Mouse (Mus musculus): ENCODE measurements at regions not wholly inside any gene's neighbourhood (a gene's known extent, or its start where the extent isn't known, plus 50 kb on each side); places are given as distances from the start of the nearest gene placed in this dataset.

GRCm38 (mm10) chr1:96315721-96316120, 556.2 kb downstream of the Slco4c1 start:
- H3K4me3 ChIP-seq (ENCODE audit: control insufficient read depth in 1 of 2, insufficient read depth in 1 of 2, low read depth in 2 of 2, low read length in 2 of 2) = no peak overlapping the region
- H3K27ac ChIP-seq (ENCODE audit: control insufficient read depth, low read depth, low read length) = peak overlapping the region; percentile 49
- H3K9ac ChIP-seq (ENCODE audit: control insufficient read depth, low read depth, low read length, poor library complexity, severe bottlenecking) = no peak overlapping the region
- H3K4me1 ChIP-seq (ENCODE audit: control insufficient read depth in 1 of 2, insufficient read depth in 2 of 2, low read length in 2 of 2) = peaks cover 0 to 11% of the 10 kb centered on the region in 2 experiments; a peak in 2 of 4 replicates
- peak; percentile 83 for DNase-seq (ENCODE audit: low read depth, low spot score)
- no peaks in the 10 kb centered on the region for H3K9me3 ChIP-seq (replicated peaks; ENCODE audit: insufficient read depth, low read length)
- peaks cover 0 to 11% of the 10 kb centered on the region in 2 experiments; a peak in 2 of 4 replicates for H3K36me3 ChIP-seq (ENCODE audit: control insufficient read depth in 1 of 2, insufficient read depth in 2 of 2, low read length in 2 of 2)
- no peaks in the 10 kb centered on the region for H3K79me2 ChIP-seq (ENCODE audit: control insufficient read depth, insufficient read depth, low read length, poor library complexity)
- TF ChIP-seq USF1 (IDR thresholded peaks at IDR 0.05; ENCODE audit: low read depth, low read length) (no peak), JUND (IDR thresholded peaks at IDR 0.05; ENCODE audit: low read depth, low read length) (peak; percentile 74), GATA1 (IDR thresholded peaks at IDR 0.05; ENCODE audit: low read depth, low read length) (peak; percentile 89), EP300 (IDR thresholded peaks at IDR 0.05; ENCODE audit: low read depth in 1 of 2, low read length in 2 of 2) (peak; percentile 51 to 97; a peak in 3 of 4 replicates), ZNF384 (IDR thresholded peaks at IDR 0.05; ENCODE audit: low read depth, low read length) (peak; percentile 75), SMC3 (IDR thresholded peaks at IDR 0.05; ENCODE audit: low read depth, low read length) (no peak), TBP (IDR thresholded peaks at IDR 0.05; ENCODE audit: low read depth, low read length) (peak; percentile 51; the same call in 1 of the 2 replicates), ETS1 (IDR thresholded peaks at IDR 0.05; ENCODE audit: low read depth, low read length) (peak; percentile 58)
- H3K27me3 ChIP-seq (ENCODE audit: control insufficient read depth in 1 of 2, insufficient read depth in 2 of 2, low read length in 2 of 2) = no peaks in the 10 kb centered on the region

- Histone ChIP-seq H3K4me1 (ENCODE audit: control insufficient read depth in 1 of 2, insufficient read depth in 2 of 2, low read length in 2 of 2) (no peaks in the 10 kb centered on the region), H3K4me3 (ENCODE audit: control insufficient read depth in 1 of 2, insufficient read depth in 1 of 2, low read depth in 2 of 2, low read length in 2 of 2) (no peak overlapping the region), H3K27ac (ENCODE audit: control insufficient read depth, low read depth, low read length) (no peak overlapping the region), H3K36me3 (ENCODE audit: control insufficient read depth in 1 of 2, insufficient read depth in 2 of 2, low read length in 2 of 2) (peaks cover 0 to 2% of the 10 kb centered on the region in 2 experiments; a peak in 1 of 4 replicates), H3K9ac (ENCODE audit: control insufficient read depth, low read depth, low read length, poor library complexity, severe bottlenecking) (no peak overlapping the region), H3K79me2 (ENCODE audit: control insufficient read depth, insufficient read depth, low read length, poor library complexity) (no peaks in the 10 kb centered on the region), H3K27me3 (ENCODE audit: control insufficient read depth in 1 of 2, insufficient read depth in 2 of 2, low read length in 2 of 2) (no peaks in the 10 kb centered on the region), H3K9me3 (replicated peaks; ENCODE audit: insufficient read depth, low read length) (no peaks in the 10 kb centered on the region)
- TF ChIP-seq RCOR1 (IDR thresholded peaks at IDR 0.05; ENCODE audit: low read depth, low read length) = no peak
- TF ChIP-seq CTCF (IDR thresholded peaks at IDR 0.05 in 2 of 3, conservative IDR thresholded peaks at IDR 0.05 in 1 of 3; ENCODE audit: control insufficient read depth in 1 of 3, insufficient read depth in 1 of 3, low read depth in 2 of 3, low read length in 3 of 3, poor library complexity in 1 of 3, severe bottlenecking in 1 of 3) = no peak
- TF ChIP-seq MYB (IDR thresholded peaks at IDR 0.05; ENCODE audit: low read depth, low read length) = no peak
- no peak for TF ChIP-seq NRF1 (IDR thresholded peaks at IDR 0.05; ENCODE audit: insufficient read depth, low read depth, low read length, poor library complexity, severe bottlenecking)
- TF ChIP-seq ZC3H11A (IDR thresholded peaks at IDR 0.05; ENCODE audit: low read depth, low read length) = no peak
- TF ChIP-seq USF1 (IDR thresholded peaks at IDR 0.05; ENCODE audit: low read depth, low read length) = no peak
- TF ChIP-seq RAD21 (IDR thresholded peaks at IDR 0.05; ENCODE audit: low read depth, low read length) = no peak
- no peak for TF ChIP-seq BHLHE40 (IDR thresholded peaks at IDR 0.05; ENCODE audit: borderline replicate concordance, low read depth, low read length)
- no peak for TF ChIP-seq EP300 (IDR thresholded peaks at IDR 0.05; ENCODE audit: low read depth in 1 of 2, low read length in 2 of 2)
- TF ChIP-seq ETS1 (IDR thresholded peaks at IDR 0.05; ENCODE audit: low read depth, low read length) = no peak
- DNase-seq (ENCODE audit: low read depth, low spot score) = no peak
Measured at GRCm38 (mm10) chr1:96301238-96301637, 570.7 kb downstream of the Slco4c1 start.

Measured in MEL (cell line).